Mouse (Mus musculus): ENCODE measurements at regions not wholly inside any gene's neighbourhood (a gene's known extent, or its start where the extent isn't known, plus 50 kb on each side); places are given as distances from the start of the nearest gene placed in this dataset.

DNA sequence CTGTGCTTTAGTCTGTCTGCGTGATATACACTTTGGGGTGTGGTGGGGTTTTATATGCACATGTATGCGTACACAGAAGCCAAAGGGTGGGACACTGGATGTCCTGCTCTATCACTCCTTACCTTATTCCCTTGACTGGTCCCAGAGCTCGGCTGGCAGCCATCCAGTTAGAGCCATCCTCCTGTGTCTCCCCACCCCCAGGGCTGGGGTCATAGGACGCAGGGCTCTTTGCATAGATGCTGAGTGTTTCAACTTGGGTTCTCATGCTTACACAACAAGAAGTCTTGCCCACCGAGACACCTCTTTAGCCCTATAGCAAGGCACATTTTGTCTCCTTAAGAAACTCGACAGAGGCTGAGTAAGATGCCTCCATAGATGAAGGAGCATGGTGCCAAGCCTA is 357.2 kb downstream of the Prdm2 start:
- no peak for DNase-seq

GRCm38 (mm10) chr4:142853924-142854323 is 358.9 kb downstream of the Prdm2 start:
- DNase-seq: peak; percentile 33

DNA sequence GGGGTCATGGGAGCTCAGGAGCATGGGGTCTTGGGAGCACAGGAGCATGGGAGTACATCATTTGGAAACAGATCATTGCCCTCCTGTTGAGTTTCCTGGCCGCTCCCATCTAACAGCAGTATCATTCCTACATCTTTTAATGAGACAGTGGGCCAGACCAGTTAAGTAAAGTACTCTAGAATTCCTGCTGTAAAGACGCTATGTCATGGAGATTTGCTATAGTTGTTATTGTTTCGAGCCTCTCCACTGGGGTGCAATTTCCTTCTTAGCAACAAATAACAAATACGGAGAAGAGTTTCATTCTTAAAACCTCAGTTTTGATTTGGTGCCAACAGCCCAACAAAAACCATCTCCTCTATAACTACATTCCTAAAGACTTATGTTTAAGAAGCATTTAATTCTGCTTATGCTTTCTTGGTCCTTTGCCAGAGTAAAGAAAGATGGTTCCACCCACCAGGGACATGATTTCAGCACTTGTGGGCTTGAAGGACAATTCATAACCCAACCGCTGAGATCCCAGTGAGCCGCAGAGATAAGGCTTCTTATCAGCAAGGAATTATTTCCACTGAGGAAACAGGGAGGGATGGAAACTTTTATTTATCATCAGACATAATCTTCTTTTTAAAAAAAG is 367.6 kb downstream of the Prdm2 start:
- no peak for DNase-seq

GRCm38 (mm10) chr4:142839540-142839939 is 373.3 kb downstream of the Prdm2 start:
- DNase-seq: no peak

DNA sequence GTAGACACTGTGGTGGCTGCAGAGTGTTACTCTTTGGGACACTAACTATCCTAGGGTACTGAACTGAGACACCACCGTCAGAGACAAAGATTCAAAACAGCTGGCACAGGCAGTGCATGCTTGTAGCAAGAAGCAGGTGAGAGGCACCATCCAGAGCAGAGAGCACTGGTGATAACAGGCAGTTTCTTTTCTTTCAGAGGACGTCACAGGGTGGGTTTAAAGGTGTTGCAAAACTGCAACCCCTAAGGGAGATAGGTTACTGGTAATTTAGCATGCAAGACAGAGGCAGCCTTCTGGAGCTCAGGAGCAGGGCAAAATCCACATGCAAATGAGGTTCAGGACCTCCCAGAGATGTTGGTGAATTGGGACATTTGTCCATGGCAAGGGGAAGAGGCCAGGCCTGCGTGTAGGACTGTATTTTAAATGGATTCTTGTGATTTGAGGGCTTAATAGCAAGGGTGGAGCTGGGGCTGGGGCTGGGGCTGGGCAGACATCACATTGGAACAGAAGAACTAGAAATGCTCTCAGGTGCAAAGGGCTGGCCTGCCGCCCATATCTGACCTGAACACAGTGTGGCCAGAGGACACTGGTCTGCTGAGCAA is 374.3 kb downstream of the Prdm2 start:
- no peak for DNase-seq

GRCm38 (mm10) chr4:142837636-142838035 is 375.2 kb downstream of the Prdm2 start:
- no peak for DNase-seq

DNA sequence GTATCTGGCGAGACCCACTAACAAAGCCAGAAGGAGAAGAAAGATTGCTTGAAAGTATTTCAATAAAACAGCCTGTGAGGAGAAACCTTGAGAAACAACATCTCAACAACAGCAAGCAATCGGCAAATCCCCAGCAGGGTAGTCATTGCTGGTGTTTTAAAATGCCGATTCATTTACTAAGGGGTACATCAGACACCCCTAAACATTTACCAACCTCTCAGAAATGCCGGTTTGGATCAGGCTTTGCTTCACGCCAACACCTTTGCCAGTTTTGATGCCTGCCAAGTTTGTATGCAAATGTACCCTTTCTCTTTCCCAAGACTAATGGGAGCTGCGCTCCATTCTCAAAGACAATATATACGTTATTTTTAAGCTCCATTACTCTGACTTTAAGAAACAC is 383.1 kb downstream of the Prdm2 start:
- DNase-seq: no peak

DNA sequence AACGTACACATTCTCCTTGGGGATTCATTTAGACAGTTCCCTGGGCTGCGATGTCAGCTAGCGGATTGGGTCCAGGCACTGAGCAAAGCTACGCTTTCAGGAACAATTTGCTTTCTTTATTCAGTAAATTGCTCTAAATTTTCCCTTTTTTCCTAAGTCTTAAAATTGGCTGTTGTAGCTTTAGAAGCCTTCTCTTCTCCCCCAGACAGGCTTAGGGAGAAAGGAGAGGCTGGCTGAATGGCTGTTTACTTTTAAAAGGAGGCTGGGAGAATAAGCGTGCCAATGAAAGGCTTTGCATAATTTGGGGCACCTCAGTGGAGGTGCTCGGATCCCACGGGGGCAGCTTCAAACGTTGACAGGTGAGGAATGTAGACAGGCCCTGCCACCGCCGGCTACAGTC is 383.8 kb downstream of the Prdm2 start:
- no peak for DNase-seq

DNA sequence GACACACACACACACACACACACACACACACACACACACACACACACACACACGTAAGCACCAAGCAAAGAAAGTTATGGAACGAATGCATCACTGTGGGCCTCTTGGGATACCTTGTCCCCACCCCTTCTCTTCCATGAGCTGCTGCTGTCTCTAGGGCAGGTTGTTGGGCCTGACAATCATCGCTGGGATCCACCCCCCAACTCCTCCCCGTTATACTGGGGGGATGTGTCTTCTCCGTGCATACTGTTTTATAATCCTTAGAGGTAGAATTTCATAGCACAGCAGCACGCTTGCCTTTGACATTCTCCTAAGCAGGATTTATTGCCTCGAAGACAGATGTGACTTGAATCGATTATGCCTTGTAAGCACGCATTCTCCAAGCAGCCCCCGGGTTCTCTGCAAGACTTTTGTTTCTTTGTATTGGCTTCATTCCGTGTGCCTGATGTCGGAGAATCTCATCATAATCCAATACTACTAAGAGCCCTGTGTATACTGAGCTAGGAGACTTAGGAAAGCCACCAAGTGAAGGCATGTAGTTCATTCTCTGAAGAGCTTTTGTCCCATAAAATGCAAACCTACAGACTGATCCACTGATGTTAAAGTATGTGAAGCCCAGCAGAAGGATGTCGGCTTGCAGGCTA is 386.4 kb downstream of the Prdm2 start:
- DNase-seq: no peak

GRCm38 (mm10) chr4:142825786-142826185 is 387.0 kb downstream of the Prdm2 start:
- no peak for DNase-seq

GRCm38 (mm10) chr4:142818440-142818839 is 394.4 kb downstream of the Prdm2 start:
- DNase-seq: no peak

DNA sequence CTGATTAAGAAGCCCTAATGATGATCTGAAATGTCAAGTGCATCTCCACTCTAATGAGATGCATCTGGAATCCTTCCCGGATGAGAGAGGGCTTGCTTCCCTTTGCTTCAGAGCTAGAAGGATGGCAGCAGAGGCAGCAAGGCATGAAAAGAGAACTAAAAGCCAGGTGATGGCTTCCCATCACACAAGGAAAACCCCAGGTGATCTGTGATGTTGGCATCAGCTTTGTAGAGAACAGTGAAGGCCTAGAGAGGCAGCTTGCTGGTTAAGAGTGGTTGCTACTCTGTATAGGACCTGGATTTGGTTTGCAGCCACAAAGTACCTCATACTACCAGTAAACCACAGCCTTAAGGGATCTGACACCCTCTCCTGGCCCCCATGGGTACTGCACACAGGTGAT is 395.8 kb downstream of the Prdm2 start:
- no peak for DNase-seq

- no peak for DNase-seq
Observed at GRCm38 (mm10) chr4:142803819-142804218, 409.0 kb downstream of the Prdm2 start.

GRCm38 (mm10) chr4:142799291-142799690 is 413.5 kb downstream of the Prdm2 start:
- no peak for DNase-seq

- DNase-seq: no peak
Observed at GRCm38 (mm10) chr4:142798834-142799233, 414.0 kb downstream of the Prdm2 start.

GRCm38 (mm10) chr4:142792606-142792970 is 420.2 kb downstream of the Prdm2 start:
- DNase-seq: no peak

DNA sequence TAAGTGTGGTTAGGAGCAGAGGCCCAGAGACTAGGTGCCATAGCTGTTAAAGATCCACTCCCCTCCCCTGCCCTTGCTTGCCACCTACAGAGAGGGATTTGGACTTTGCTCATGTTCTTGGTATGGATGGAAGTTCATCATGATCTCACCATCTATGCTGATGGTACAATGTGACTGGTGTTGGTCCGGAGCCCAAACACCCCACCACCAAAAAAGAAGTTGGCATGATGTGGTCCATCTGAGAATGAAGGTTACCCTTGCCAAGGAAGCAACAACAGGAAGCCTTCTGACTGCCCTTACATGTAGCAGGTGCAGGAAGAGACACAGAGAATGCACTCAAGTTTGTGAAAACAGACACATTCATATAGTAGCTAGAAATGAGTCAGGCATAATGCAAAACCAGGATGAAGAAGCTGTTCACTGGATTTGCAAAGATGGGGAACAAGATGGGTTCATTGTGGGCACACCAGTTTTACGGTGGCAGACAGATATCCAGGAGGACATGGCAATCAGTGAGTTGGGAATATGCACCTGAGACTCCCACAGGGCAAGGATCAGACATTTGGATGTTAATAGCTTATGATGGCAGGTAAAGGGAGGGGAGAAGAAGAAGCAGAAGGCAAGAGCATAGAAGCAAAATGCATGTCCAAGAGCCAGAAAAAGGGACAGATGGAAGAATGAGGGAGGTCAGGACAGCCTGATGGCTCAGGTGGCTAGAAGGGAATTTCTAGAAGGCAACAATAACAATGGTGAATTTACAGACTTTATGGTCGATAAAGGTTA is 420.8 kb downstream of the Prdm2 start:
- no peak for DNase-seq

DNA sequence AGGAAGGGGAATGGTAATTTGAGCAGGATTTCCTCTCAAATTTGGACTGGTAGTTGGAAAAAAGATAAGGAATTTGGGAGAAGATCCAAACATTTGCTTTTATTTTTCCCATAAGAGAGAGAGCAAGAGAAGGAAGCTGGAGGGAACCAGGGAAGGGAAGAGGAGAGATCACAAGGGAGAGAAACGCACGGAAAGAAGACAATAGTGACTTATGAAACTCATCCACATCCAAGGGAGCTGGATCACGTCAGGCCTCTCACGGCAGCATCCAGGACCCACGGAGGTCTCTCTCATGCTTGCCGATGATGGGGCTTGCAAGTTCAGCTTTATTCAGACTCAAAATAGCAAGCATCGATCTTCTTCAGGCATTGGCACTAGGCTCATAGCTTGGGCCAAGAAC is 423.7 kb downstream of the Prdm2 start:
- DNase-seq: no peak

DNA sequence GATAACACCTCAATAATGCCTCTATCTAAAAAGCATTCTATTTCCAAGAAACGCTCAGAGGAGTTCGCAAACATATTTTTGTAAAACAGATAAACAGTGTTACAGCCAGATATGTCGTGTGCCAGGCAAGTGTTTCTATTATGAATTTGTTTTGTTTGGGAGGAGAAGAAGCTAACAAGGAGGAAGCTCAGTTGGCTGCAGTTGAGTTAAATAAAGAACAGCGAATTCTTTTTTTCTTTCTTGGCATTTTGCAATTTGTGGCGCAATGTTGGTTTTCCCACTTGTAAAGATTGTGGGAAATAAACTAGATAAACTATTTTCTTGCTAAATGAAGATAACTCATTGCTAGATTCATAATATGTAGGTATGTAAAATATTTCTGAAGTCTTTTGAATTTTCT is 427.4 kb downstream of the Prdm2 start:
- DNase-seq: no peak

DNA sequence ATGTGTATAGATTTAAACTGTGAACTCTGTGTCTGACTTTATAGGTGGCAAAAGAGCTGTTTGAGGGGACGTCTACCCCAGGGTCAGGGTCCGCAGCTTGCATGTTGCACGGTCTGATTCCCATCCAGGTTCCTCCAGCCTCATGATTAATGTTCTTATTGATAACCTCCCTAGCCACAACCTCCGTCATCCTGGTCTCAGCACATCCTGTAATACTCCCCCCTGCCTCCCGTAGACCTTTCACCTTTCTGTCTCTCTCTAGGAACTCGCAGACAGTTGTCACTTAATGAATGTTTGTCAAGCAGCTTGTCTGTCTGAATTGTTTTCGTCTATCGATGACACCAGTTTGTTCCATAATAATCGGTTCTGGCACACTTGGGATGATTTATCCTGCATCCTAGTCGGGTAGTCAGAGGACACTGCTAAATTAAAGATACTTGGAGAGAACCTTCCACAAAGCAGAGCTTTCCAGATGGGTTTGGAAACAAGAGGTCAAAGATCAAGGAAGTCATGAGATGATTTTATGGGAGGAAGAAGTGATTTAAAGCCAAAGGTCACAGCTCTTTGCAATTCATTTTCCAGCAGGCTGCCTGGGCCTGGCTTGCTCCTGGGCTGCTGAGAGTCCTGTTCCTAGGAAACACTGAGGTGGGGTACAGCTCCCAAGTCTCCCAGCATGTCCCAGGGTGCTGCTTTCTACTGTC is 435.9 kb downstream of the Prdm2 start:
- DNase-seq: no peak

- DNase-seq: no peak
Observed at GRCm38 (mm10) chr4:142775023-142775422, 437.8 kb downstream of the Prdm2 start.

- no peak for DNase-seq
Observed at GRCm38 (mm10) chr4:142773651-142774151, 439.1 kb downstream of the Prdm2 start.
